Mouse (Mus musculus): ENCODE data around the gene Gm16405.
"Not testable (repeated sequence)": the region's sequence is repeated elsewhere in the genome, so short reads cannot be mapped to it uniquely, and the experiment has no call there.

Gm16405 gene

DNA sequence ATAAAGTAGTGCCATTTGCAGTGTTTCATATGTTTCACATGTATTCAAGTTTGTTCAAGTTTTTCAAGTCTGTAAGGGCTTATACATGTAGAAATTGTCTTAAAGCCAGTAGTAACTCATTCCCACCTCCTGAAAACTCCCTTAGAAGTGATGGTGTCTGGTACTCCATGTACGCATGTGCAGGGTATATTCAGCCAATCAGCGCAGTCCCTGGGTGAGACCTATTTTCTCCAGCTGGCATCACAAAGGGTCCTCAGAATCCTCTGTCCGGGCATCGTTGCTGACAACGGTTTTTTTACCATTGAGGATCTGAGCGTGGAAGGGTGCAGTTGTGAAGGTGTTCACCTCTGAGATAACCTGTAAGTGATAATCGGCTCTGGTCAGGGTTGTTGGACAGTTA lies at the start of gene Gm16405:
Gene Gm16405, plus strand, starts transcription at position 301 of the 400 bp plus-strand sequence.
- ATAC-seq (ENCODE audit: low TSS enrichment): not testable (repeated sequence)

Measured in frontal cortex, adult (tissue).